ENCODE assay signal across 8 mouse cellular contexts in genomic region chr16:84835823-84836743, GRCm38 (mm10). TPM values are rescaled to one million over a fixed set of nuclear protein-coding genes. Genes with fewer than 3 reads are reported as not detected.
DNase-seq lines count a peak whose midpoint lies in the region; ATAC-seq and TF ChIP-seq lines count a peak whose summit lies in the region.

No protein-coding gene starts in this region.

- H3K4me1 ChIP-seq in ES-Bruce4 (ENCODE audit: control insufficient read depth, insufficient read depth, low read length) = peaks cover 2% of the 10 kb centered on the region
- peaks cover 29% of the 10 kb centered on the region for H3K4me1 ChIP-seq in heart, postnatal 0 days (ENCODE audit: control insufficient read depth, insufficient read depth)
- H3K4me1 ChIP-seq in lung, embryonic 16.5 days (replicated peaks; ENCODE audit: control insufficient read depth, insufficient read depth, low read length) = peaks cover 3% of the 10 kb centered on the region; the same call in 1 of the 2 replicates

- H3K27ac ChIP-seq in ES-Bruce4 (ENCODE audit: insufficient read depth, low read length) = peak overlapping the region; percentile 88
- peak overlapping the region; percentile 100 for H3K27ac ChIP-seq in heart, postnatal 0 days (ENCODE audit: low read depth)
- H3K27ac ChIP-seq in lung, embryonic 16.5 days (ENCODE audit: low read length) = peak overlapping the region; percentile 99

- TF ChIP-seq POLR2A in ES-Bruce4 (IDR thresholded peaks at IDR 0.05; ENCODE audit: insufficient read depth, low read length) = no peak

- ATAC-seq in heart, postnatal 0 days (ENCODE audit: insufficient read depth, low read depth) = peak; percentile 9; the same call in 1 of the 2 replicates
- ATAC-seq in lung, embryonic 16.5 days (ENCODE audit: low read depth) = 0 out of 2 replicates have a peak, but pooled peaks have one; percentile 6

- no peak for TF ChIP-seq EP300 in ES-Bruce4 (IDR thresholded peaks at IDR 0.05; ENCODE audit: insufficient read depth, low read depth, low read length)
- no peak for TF ChIP-seq EP300 in heart, postnatal 0 days (IDR thresholded peaks at IDR 0.05; ENCODE audit: low read depth)

- peak; percentile 55 for DNase-seq in adrenal gland, postnatal 25 days
- peak; percentile 31 for DNase-seq in fibroblast of lung, adult 2 months (ENCODE audit: low read depth)
- peak; percentile 86 for DNase-seq in heart, postnatal 0 days (ENCODE audit: low spot score)
- peak; percentile 82 to 83 for DNase-seq in kidney, postnatal 36 days
- DNase-seq in ovary, adult 18-20 months (ENCODE audit: low spot score) = peak; percentile 48
- DNase-seq in urinary bladder, postnatal 25 days (ENCODE audit: low spot score) = peak; percentile 36

- peak overlapping the region; percentile 81 for H3K9ac ChIP-seq in ES-Bruce4 (ENCODE audit: low read depth, poor library complexity, severe bottlenecking)
- H3K9ac ChIP-seq in heart, postnatal 0 days (replicated peaks; ENCODE audit: low read depth, low read length) = peak overlapping the region; percentile 91
- H3K9ac ChIP-seq in lung, embryonic 16.5 days (ENCODE audit: low read length) = peak overlapping the region; percentile 100

- H3K9me3 ChIP-seq in ES-Bruce4 (replicated peaks; ENCODE audit: control insufficient read depth, insufficient read depth, low read length, poor library complexity, severe bottlenecking) = no peaks in the 10 kb centered on the region
- no peaks in the 10 kb centered on the region for H3K9me3 ChIP-seq in heart, postnatal 0 days (replicated peaks; ENCODE audit: control insufficient read depth, low read length)
- no peaks in the 10 kb centered on the region for H3K9me3 ChIP-seq in lung, embryonic 16.5 days (ENCODE audit: control insufficient read depth, low read length)

- peak overlapping the region; percentile 98 for H3K4me3 ChIP-seq in ES-Bruce4 (ENCODE audit: low read depth, low read length)
- H3K4me3 ChIP-seq in heart, postnatal 0 days (ENCODE audit: low read depth, low read length) = peak overlapping the region; percentile 77
- peak overlapping the region; percentile 96 for H3K4me3 ChIP-seq in lung, embryonic 16.5 days (ENCODE audit: low read length)

- 4% methylated on average over 27 of the region's 29 CpGs for WGBS in heart, postnatal 0 days
- 4% methylated on average over 29 of the region's 29 CpGs for WGBS in lung, embryonic 16.5 days

- peaks cover 23% of the 10 kb centered on the region for H3K36me3 ChIP-seq in ES-Bruce4 (ENCODE audit: control insufficient read depth, insufficient read depth, low read length, poor library complexity, severe bottlenecking)
- peaks cover 33% of the 10 kb centered on the region for H3K36me3 ChIP-seq in heart, postnatal 0 days (replicated peaks; ENCODE audit: control insufficient read depth, insufficient read depth, low read length)
- H3K36me3 ChIP-seq in lung, embryonic 16.5 days (ENCODE audit: control insufficient read depth, insufficient read depth, low read length) = peaks cover 14% of the 10 kb centered on the region

- no peak for TF ChIP-seq CTCF in ES-Bruce4 (IDR thresholded peaks at IDR 0.05; ENCODE audit: low read depth, low read length)
- no peak for TF ChIP-seq CTCF in heart, postnatal 0 days (IDR thresholded peaks at IDR 0.05; ENCODE audit: low read depth)

- H3K27me3 ChIP-seq in ES-Bruce4 (ENCODE audit: control insufficient read depth, insufficient read depth, low read length, poor library complexity, severe bottlenecking) = no peaks in the 10 kb centered on the region
- no peaks in the 10 kb centered on the region for H3K27me3 ChIP-seq in heart, postnatal 0 days (ENCODE audit: control insufficient read depth, insufficient read depth, low read length)
- H3K27me3 ChIP-seq in lung, embryonic 16.5 days (ENCODE audit: control insufficient read depth, insufficient read depth, low read depth, low read length) = no peaks in the 10 kb centered on the region

- H3K4me2 ChIP-seq in heart, postnatal 0 days (ENCODE audit: low read depth, low read length) = peak overlapping the region; percentile 71
- peak overlapping the region; percentile 76 for H3K4me2 ChIP-seq in lung, embryonic 16.5 days (ENCODE audit: low read depth, low read length)

RNA-seq across cellular contexts. Expression of gene Atp5j, which starts 0.7 kb away (rescaled TPM):
- polyA plus RNA-seq in ES-Bruce4 (2011; ENCODE audit: insufficient read depth, insufficient read length, low read depth, missing spikeins) = 402 and 421 TPM in 2 replicates
- 504 and 526 TPM in 2 replicates for total RNA-seq in adrenal gland, postnatal 25 days (2021)
- total RNA-seq in heart, postnatal 0 days (2014; rRNA removed; ENCODE audit: low replicate concordance) = 301 and 405 TPM in 2 replicates
- 3,491 and 3,728 TPM in 2 replicates for polyA plus RNA-seq in heart, postnatal 0 days (2015; fragmentation: Nextera tagmentation; extraction: Ambion mirVana)
- polyA plus RNA-seq in lung, embryonic 16.5 days (2015; fragmentation: Nextera tagmentation; extraction: Ambion mirVana) = 874 and 916 TPM in 2 replicates

RNA-seq across cellular contexts. Expression of gene Gabpa, which starts 1.4 kb away (rescaled TPM):
- 116 and 127 TPM in 2 replicates for polyA plus RNA-seq in ES-Bruce4 (2011; ENCODE audit: insufficient read depth, insufficient read length, low read depth, missing spikeins)
- 47.4 and 49.2 TPM in 2 replicates for total RNA-seq in adrenal gland, postnatal 25 days (2021)
- total RNA-seq in heart, postnatal 0 days (2014; rRNA removed; ENCODE audit: low replicate concordance) = 19.7 and 34.9 TPM in 2 replicates
- polyA plus RNA-seq in heart, postnatal 0 days (2015; fragmentation: Nextera tagmentation; extraction: Ambion mirVana) = 20.3 and 21.1 TPM in 2 replicates
- 38.5 and 39.4 TPM in 2 replicates for polyA plus RNA-seq in lung, embryonic 16.5 days (2015; fragmentation: Nextera tagmentation; extraction: Ambion mirVana)

Comparison
In these comparisons a context has a peak if more than half of its experiments do, and no peak if none do; other contexts are left out.
1. Peak in every context shown above with its lines: DNase-seq, ATAC-seq, H3K4me3 ChIP-seq and H3K27ac ChIP-seq.
2. DNase-seq: peak in every context shown above with its lines; median percentile 86 in heart, postnatal 0 days; 82 in kidney, postnatal 36 days; 55 in adrenal gland, postnatal 25 days; 48 in ovary, adult 18-20 months; 36 in urinary bladder, postnatal 25 days; 31 in fibroblast of lung, adult 2 months.